Mouse (Mus musculus) gastrocnemius, postnatal 36 days (tissue): ENCODE results near the gene Mndal. TPM values are rescaled to one million over a fixed set of nuclear protein-coding genes. Genes with fewer than 3 reads are reported as not detected.
"Not testable (repeated sequence)": the region's sequence is repeated elsewhere in the genome, so short reads cannot be mapped to it uniquely, and the experiment has no call there.

Source experiments
- DNase-seq, 2 experiments: peaks; one replicate each; pipeline ENCODE4 v3.0.0; 2022
- intact Hi-C: fragments of 180-260 bp; cut with DNase I; formaldehyde crosslinking; loops from one replicate; pipeline ENCODE4 v1.15.1; 2025
- long read RNA-seq, 2 experiments: library from polyadenylated mRNA; stranded (forward); transcript quantifications; one replicate each; pipeline ENCODE4 v2.0.0; 2021
- total RNA-seq, 2 experiments: library from RNA; stranded (reverse); gene quantifications; 2 replicates each; pipeline ENCODE4 v1.2.3; 2021

The Mndal gene
- total RNA-seq, result 1 to 10 TPM; 2.7 to 5.2 TPM
- long read RNA-seq, experiment 1, partial matches to known transcripts, result 0 of 2 reads
- long read RNA-seq, experiment 1, other reads (novel, unspliced or antisense), result 2 of 2 reads
- long read RNA-seq, experiment 2, result 0 reads

DNA sequence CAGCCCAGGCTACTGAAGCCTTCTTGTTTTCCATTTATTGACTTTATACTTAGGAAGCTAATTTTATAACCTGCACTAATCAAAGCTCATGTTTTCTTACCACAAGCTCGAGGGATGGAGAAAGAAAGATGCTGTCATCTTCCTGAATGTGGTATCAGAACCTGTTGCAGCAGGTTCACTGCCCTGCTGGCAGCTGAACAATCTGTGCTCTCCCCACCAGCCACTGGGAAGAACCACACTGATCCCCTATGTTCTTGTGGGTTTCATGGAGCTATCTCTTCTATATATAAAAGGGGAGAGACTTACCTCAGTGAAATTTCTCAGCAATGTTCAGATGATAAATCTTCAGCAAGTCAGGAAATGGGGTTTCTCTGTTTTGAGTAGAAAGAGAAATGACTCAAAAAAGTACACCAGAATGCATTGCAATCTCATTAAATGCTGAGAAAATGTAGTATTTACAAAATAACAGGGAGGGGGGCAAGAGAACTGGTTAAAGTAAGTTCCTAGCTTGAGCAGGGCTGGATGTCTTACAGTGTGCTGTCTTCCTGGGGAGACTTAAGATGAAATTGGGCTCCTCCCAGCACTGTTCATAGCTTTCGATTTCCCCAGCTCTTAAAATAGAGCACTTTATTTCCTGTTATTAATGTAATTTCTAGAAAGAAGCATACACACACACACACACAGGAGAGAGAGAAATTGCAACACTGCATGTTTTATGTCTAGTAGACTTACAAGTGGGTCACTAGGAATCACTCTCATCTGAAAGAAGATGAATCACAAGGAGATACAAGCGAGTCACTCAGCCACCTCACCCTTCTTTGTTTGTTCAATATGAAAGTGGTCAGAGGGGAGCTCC is at the start of gene Mndal, which contains the start of gene Ifi203:
Gene Mndal (minus strand): TSS at position 568 of the 856 bp plus-strand sequence.
Gene Ifi203 (minus strand): TSS at position 749 of the 856 bp plus-strand sequence.
- intact Hi-C loops, DNase-seq: not testable (repeated sequence)

DNA sequence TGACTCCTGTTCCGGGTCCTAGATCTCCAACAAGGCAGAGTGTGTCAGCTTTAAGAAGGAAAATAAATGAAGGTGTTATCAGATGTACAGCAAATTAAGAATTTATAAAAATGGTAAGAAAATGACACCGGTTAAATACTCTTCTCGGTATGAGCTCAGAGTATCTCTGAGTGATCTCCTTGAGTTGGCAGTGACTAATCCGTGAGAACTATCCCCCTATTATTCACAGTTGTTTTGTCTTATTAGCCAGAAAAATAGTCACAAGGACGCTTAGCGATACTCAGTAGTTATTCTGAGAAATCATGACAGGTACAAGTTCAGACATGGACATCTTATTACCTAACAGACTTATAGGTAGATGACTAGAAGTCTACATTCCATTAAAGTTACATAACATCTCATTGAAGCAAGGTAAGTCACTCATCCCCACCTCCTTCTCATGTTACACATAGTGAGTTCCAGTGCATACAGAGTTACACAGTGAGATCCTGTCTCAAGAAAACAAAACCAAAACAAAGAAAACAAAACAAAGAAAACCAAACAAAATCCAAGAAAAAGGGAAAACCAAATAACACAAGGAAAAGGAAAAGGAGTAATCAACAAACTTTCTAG is 40.5 kb upstream of the Mndal start, which contains the start of gene Ifi202b:
Gene Ifi202b (minus strand): TSS at position 51 of the 612 bp plus-strand sequence.
- intact Hi-C loops, DNase-seq: not testable (repeated sequence)

DNA sequence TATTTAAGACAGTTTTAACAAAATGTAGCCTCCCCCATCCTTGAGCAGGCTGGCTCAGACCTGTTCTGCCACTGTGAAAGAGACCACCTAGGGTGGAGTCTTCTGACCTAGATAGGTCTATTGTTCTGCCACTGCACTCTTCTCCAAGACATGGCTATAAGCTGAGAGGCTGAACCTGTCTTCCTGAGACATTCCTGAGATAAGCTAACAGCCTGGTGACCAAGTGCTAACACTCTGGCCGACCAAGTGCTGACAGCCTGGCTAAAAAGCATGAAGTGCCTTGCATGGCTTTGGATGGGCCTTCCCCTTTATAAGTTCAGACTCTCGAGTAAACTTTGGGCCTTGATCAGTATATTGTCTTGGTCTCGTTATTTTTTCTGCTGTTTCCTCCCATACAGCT is 38.7 kb upstream of the Mndal start:
- intact Hi-C loops, DNase-seq: not testable (repeated sequence)

DNA sequence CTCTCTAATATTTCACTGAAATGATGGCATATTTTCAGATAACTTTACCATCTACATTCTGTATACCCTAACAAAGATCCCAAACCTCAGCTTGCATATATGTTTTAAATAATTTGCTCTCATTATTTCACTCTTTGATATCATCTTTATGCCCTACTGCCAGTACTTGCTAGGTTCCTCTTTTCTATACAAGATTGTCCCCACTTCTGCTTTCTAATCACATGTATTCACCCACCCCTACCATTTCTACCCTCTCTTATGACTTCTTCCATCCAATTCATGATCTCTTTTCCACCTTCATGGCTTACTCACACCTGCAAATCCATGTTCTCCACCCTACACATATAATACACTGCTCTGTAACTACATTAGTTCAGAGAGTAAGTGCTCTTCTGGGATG is 35.3 kb upstream of the Mndal start:
- intact Hi-C loops, result no loop called here
- no peak for DNase-seq

DNA sequence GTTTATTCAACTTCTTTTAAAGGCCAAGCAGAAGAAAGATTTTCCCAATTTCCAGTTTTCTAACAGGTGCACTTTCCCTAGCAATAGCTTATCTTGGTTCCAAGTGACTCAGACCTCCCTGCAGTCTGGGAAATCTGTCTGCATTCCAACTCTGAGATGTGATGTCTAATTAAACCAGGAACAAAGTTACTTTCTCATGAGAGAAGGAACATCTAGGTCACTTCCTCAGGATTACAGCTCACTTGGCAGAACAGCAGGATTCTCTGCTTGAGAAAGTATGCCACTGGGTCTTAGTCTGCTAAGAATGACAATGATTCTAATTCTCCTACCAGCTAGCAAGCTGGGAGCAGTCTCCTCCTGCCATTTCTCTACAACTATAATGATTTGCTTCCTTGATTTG is 30.8 kb upstream of the Mndal start:
- intact Hi-C loops, result no loop called here
- no peak for DNase-seq

DNA sequence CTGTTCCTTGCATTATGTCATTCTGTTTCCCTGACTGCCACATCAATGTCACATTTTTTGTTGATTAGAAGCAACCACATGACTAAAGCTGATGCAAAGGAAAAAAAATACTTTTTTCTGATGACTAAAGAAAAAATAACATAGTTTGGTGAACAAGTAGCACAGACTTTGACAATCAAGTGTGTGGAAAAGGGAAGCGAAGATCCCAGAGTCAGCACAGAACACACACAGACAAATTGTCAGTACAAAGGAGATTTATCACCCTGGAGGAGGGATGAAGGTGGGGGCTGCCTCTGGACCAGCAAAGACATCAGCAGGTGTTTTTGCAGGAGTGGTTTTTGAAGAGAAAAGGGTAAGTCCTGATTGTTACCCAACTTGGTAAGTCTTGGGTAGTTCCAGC is 19.2 kb upstream of the Mndal start:
- DNase-seq, intact Hi-C loops: not testable (repeated sequence)

DNA sequence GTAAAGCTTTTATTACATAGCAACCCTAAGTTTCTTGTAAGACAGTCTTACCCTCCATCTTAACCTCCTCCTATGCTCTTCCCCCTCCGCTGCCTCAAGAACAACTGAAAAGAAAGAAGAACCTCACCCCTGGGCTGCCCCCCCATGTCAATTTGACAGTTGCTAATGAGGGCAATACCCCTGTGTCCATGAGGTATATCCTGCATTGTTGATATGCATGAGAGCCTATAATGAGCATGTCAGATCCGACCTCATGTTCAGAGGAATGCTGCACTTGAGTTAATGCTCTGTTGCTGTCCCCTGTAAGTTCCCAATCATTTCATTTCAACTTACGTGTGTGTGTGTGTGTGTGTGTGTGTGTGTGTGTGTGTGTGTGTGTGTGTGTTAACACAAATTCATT is 17.7 kb upstream of the Mndal start:
- intact Hi-C loops, DNase-seq: not testable (repeated sequence)

DNA sequence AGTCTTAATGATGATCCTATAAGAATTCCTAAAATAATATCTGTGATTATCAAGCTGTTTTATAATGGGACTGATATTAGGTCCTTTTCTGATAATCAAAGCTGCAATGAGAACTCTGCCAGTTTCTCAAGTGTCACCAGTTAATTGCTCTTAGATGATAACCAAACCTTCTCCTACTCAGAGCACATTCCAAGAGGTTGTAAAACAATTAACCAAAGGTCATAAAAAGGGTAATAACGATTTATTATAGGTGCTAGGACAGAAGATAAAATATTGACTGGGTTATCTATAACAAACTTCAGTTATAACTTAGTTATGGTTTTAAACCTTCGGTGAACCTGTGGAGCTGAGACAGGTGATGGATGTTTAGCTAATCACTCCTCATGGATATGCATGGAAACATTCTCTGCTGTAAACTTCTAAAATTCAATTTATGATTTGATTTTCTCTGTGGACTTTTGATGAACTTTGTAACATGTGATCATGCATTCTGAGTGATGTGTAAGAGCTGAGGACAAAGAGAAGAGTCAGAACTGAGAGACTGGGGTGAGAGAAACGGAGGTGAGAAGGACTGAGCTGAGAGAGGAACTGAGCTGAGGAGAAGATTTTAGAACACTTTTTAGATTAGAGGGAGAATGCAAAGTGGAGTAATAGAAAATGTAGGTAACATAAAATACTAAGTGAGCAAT is 13.7 kb upstream of the Mndal start:
- DNase-seq, intact Hi-C loops: not testable (repeated sequence)

DNA sequence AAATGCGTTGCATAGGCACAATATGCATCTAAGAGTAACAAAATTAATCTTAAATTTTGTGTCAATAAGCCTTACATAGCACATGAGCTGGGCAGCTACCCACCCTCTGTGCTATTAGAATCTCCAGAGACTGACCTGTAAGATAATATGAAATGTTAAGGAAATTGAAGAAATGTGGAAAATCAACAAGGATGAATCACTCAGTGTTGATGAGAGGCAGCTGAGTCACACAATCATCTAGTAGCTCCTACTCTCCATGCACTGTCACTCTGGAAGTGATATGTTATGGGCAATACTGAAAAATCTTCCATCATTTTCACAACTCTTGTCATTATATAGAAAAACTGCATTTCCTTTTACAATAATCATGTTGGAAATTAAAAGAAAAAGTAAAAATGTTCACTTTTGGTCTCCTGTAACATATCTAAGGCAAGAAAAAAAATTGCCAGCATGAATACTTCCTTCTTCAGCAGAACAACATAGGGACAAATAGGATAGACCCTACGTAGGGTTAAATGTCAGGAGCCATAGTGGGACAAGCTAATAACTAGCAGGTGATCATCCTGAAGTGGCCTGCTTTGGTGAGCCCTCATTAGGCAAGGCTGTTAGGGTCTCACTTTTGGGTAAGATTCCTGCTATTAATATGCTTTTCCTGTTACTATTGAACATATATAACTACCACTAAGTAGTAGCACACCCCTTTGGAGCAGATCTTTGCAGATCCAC is 12.9 kb upstream of the Mndal start:
- no peak for DNase-seq
- intact Hi-C loops, result no loop called here

DNA sequence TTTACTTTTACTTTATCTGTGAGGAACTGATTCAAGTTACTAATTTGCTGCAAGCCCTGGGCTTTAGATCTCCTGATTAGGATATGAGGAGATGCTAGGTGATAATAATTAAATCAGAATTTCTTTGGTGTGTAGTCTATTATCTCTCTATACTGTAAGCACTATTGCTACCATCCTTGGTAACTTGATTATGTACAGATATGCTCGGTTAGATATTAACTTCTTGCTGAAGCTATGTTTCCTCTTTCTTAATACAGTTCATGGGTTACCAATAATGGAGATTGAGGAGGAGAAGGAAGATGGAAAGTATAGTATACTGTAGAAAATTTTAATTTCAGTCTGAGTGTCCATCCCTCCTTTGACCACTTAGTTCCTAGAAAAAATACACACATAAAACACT is 11.3 kb upstream of the Mndal start:
- intact Hi-C loops, result no loop called here
- DNase-seq, result no peak

DNA sequence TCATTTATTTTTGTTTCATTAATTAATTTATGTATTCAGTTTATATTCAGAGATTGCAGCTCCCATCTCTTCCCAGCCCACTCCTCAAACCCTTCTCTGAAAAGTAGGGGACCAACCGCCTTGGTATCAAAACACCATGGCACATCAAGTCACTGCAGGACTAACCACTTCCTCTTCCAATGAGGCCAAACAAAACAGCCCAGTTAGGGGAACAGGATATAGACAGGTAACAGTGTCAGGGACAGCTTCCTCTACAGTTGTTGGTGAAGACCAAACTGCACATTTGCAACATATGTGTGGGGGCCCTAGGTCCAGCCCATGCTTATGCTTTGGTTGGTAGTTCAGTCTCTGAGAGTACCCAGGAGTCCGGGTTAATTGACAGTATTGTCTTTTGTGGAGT is 6.8 kb upstream of the Mndal start:
- DNase-seq, intact Hi-C loops: not testable (repeated sequence)

DNA sequence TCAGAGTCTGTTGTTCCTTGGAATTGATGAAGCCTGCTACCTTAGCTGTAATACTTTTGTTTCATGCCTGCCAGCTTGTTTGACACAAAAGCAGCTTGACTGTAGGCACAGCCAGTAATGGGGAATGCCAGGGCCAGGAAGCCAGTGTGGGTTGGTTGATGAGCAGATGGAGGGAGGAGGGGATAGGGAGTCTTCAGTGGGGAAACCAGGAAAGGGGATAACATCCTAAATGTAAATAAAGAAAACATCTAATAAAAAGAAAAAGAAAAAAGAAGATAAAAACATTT is 432 bp upstream of the Mndal start:
- DNase-seq, intact Hi-C loops: not testable (repeated sequence)

DNA sequence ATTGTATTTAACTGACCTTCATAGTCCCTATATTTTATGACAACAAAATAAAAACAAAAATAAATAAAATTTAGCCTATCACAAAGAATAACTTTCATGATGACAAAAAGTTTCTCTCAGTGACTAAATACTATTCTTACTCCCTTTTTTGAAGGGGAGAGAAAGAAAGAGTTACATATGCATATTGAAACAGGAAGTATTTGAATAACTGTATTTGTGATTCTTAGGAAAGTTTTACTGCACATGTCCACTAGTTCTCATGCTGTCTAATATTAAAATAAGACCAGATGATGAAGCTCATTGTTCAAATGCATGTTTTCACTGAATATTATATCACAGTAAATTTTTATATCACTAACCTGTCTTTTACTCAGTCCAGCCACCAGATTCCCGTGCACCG is 769 bp downstream of the Mndal start:
- intact Hi-C loops, DNase-seq: not testable (repeated sequence)

DNA sequence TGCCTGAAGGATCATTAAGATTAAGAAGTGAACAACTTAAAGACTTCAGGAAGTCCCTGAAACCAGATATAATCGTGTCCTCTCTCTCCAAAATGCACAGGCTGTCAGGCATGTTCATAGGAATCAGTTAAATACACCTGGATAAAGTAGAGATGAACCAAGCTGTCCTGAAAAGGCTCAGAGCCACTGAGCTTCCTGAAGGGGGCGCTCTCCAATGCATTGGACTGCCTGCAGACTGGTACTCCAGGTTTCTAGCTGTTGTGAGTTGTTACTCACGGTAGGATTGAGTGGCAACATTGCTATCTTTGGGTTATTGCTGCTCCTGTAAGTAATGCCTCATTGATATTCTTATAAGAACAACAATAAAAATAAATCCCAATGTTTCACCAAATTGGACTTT is 23.0 kb downstream of the Mndal start:
- intact Hi-C loops, DNase-seq: not testable (repeated sequence)

DNA sequence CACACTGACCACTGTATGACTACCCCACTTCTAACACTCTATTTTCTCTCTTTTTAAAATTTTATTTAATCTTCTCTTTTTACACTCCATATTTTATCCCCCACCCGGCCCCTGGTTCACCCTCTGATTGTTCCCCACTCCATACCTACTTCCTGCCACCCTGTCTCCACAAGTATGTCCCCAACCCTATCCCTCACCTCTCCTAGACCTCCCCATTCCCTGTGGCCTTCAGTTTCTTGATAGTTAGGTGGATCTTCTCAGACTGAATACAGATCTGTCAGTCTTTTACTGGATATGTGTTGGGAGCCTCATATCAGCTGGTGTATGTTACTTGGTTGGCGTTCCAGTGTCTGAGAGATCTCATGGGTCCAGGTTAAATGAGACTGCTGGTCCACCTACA is 27.7 kb downstream of the Mndal start:
- intact Hi-C loops, result no loop called here
- no peak for DNase-seq

DNA sequence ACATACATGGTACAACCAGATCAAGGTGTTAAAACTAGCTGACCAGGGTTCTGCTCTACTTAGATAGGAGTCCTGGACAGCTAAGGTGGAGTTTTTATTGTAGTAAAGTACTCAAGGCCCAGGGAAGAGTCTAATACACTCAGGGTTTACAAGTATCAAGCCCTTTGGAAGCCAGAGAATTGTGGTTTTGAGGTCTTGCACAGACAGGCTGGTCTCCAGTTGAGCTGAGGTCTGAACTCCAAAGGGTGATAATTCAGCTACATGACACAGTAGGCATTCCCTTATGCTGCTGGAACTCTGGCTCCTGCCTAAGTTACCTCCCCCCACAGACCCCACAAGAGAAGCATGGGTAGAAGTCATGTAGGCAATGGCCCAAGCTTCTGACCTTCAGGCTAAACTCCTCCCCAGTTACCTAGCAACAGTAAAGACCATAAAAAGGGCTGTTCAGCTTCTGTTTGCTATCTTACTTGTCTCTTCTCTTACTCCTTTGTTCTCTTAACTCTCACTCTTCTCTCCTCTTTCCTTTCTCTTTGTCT is 29.0 kb downstream of the Mndal start:
- DNase-seq, intact Hi-C loops: not testable (repeated sequence)

DNA sequence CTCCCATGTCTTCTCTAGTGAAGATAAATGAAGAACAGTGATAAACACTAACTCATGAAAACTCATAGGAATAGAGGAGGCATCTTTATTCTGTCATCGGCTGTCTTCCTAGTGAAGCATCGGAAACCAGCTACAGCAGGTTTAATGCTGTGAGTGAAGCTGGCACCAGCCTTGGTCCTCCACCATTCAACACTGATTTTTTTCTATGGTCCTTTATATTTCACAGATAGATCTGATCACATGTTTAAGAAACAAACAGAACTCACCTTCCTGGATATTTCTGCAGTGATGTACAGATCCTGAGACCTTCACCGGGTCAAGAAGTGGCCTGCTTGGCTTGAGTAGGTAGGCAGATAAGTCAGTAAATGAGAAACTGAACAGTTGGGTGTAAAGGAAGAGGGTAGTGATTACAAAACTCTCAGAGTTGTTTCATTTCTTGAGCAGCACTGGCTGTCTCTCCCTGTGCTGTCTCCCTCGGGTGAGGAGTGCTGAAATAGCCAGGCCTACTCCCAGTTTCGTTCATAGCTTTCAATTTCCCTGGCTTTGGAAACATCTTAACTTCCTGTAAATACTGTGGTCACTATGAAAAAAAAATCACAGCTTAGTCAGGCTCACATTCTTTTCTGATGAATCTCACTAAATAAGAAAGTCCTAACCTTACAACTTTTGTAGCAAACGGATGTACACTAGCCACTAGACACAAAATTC is 29.6 kb downstream of the Mndal start, which contains the start of gene Ifi211:
Gene Ifi211 (minus strand): TSS at position 499 of the 708 bp plus-strand sequence.
- peak in 1 of 2 experiments; percentile 28 for DNase-seq
- intact Hi-C loops, result not testable (repeated sequence)

DNA sequence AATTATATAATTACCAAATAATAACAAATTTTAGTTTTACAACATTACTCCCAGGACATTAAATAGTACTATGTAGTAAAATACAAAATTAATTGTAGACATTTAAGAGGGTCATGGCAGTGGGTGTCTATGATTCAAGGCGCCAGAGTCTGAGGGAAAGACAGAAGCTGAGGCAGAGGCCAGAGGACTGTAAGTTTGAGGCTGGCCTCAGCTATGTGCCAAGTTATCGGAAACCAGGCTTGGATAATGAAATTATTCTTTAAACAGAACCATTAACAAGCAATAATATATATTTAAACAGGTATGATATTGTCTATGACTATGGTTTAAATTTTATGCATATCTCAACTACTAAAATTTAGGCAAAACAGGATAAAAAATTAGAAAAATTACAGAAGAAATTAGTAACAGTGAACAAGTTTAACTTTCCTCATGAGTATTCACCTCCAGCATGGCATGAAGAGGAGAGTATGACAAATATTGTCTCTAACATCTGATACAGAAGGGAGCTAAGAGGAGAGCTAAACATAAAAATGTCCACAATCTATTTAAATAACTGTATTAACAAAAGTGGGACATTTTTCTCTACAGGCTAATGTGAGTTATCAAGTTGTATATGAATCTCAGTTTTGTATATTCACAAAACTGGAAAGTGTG is 30.4 kb downstream of the Mndal start:
- no peak for DNase-seq
- intact Hi-C loops, result no loop called here

DNA sequence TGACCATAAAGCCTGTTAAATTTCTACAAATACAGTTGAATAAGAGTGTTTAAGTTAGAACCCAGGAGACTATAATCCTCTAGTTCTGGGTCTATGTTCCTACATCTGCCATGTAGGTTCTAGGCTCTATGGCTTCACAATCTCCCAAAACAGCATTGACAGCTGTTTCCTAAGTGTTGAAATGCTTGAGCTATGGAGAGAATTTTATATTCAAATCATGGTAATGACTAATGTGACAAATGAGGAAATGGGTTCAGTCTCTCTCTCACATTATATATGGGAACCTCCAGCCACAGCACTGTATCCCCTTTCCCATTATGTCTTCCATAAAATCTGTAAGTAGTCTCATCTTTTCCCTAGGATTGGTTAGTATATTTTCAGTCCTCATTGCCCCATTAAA is 33.9 kb downstream of the Mndal start:
- intact Hi-C loops, DNase-seq: not testable (repeated sequence)
